Mouse (Mus musculus) liver, embryonic 14.5 days (tissue): ENCODE data around the gene Ric8a.

ENCODE experiments used
- CTCF ChIP-seq: IDR thresholded peaks from 2 replicates; pipeline ENCODE4 v1.5.1; 2016; ENCODE audit warnings: antibody characterized with exemption, low read depth, control low read depth
- EP300 ChIP-seq: IDR thresholded peaks from 2 replicates; pipeline ENCODE4 v1.6.1; 2016; ENCODE audit warnings: antibody characterized with exemption, low read depth

DNA sequence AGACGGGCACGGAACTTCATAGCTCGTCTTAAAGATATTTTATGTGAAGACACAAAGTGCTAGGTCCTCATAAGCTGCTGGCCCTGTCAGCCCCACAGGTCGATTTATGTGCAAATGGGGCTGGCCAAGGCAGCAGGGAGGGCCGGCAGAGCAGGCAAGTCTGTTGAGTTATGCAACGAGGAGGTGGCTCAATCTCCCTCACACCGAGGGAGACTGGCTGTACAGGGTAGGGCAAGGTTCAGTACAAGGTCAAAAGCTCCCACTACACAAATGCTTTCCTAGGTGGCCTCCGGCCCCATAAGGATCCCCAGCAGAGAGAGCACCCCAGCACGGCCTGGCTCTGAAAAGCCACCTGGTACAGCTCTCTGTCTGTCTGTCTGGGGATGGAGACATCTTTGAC, 3.4 kb upstream of the Ric8a start:
- TF ChIP-seq CTCF (no peak), EP300 (no peak)
